Mouse (Mus musculus) embryonic facial prominence, embryonic 11.5 days (tissue): ENCODE data around the gene Ptprz1. TPM values are rescaled to one million over a fixed set of nuclear protein-coding genes. Genes with fewer than 3 reads are reported as not detected.

Experiments
- ATAC-seq: fragments of 200-750 bp; cut with Nextera tagmentation; replicated peaks from 2 replicates; pipeline ENCODE4 v1.8.0; 2017; ENCODE audit warnings: low read depth; ENCODE audit not compliant: insufficient number of reproducible peaks, low FRiP score, low TSS enrichment
- DNase-seq: peaks from one replicate; pipeline ENCODE4 v3.0.0-alpha.2; 2015; ENCODE audit warnings: low spot score
- H3K27ac ChIP-seq: fragments of 300-500 bp; sonication (generic); replicated peaks from 2 replicates; pipeline ENCODE4 v1.5.1; 2014; ENCODE audit warnings: mild to moderate bottlenecking, low read depth, low read length, control low read depth
- H3K27me3 ChIP-seq: fragments of 300-500 bp; sonication (generic); 2 replicates; pipeline ENCODE4 v1.6.1; 2014; ENCODE audit warnings: mild to moderate bottlenecking, low read length, moderate library complexity, mixed read lengths; ENCODE audit not compliant: control insufficient read depth, insufficient read depth
- H3K36me3 ChIP-seq: fragments of 300-500 bp; sonication (generic); replicated peaks from 2 replicates; pipeline ENCODE4 v1.6.1; 2014; ENCODE audit warnings: low read depth, mild to moderate bottlenecking, low read length, moderate library complexity, mixed read lengths; ENCODE audit not compliant: control insufficient read depth, insufficient read depth
- H3K4me1 ChIP-seq: fragments of 300-500 bp; sonication (generic); 2 replicates; pipeline ENCODE4 v1.6.1; 2014; ENCODE audit warnings: low read length, mixed read lengths; ENCODE audit not compliant: control insufficient read depth, insufficient read depth
- H3K4me2 ChIP-seq: fragments of 300-500 bp; sonication (generic); 2 replicates; pipeline ENCODE4 v1.6.1; 2014; ENCODE audit warnings: low read depth, mild to moderate bottlenecking, control low read depth, low read length, moderate library complexity
- H3K4me3 ChIP-seq: fragments of 300-500 bp; sonication (generic); 2 replicates; pipeline ENCODE4 v1.5.1; 2014; ENCODE audit warnings: low read depth, low read length, control low read depth
- H3K9ac ChIP-seq: fragments of 300-500 bp; sonication (generic); replicated peaks from 2 replicates; pipeline ENCODE4 v1.6.1; 2014; ENCODE audit warnings: mild to moderate bottlenecking, control low read depth, low read length
- H3K9me3 ChIP-seq: fragments of 300-500 bp; sonication (generic); replicated peaks from 2 replicates; pipeline ENCODE4 v1.6.1; 2016; ENCODE audit warnings: mild to moderate bottlenecking, low read length, inconsistent platforms, mixed read lengths; ENCODE audit not compliant: control insufficient read depth
- WGBS: fragments of 180-500 bp; shearing (Covaris S2); extraction: QIAGEN DNeasy Blood & Tissue Kit; methylation state at CpG from one replicate; pipeline ENCODE4 v1.1.7; 2014; 5-methylcytosine and 5-hydroxymethylcytosine counted together
- polyA plus RNA-seq: library from polyadenylated mRNA; unstranded; fragments of >200 nt; fragmentation: Nextera tagmentation; extraction: Ambion mirVana; gene quantifications from 2 replicates; pipeline ENCODE4 v1.2.1, GENCODE M21; 2014

The Ptprz1 gene
- polyA plus RNA-seq, 1 experiment from 2014 or later = 10.1 TPM

DNA sequence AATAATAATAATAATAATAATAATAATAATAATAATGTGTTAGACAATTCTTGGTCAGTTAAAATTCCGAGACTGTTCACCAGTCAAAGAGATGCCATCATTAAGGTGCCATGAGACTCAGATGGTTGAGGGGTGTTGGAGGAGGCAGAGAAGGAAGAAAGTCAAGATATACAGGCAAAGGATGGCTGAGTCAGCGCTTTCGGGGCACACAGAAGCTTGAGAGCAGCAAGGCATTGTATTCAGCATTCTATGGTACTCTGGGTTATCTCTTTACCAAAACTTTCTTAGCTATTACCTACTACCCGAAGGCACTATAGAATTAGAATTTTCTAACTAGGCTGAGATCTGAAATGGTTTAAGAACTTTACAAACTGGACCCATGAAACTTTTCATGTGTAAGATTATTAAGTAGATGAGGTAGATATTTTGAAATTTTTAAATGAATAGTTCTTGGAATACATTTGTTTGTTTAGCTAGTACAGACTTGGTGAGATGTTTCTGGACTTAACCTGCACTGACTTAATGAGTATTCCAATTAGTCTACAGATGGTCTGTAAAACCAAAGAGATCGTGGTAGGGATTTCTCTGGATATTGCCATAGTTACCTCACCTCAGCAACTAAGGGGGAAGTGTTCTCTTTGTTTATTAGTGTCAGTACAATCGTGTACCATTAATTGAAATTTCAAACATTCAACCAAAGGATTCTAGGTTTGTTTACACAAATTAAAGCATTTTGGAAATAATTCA is 33.4 kb downstream of the Ptprz1 start:
- Histone ChIP-seq H3K4me2 (no peak overlapping the region), H3K4me3 (no peak overlapping the region), H3K4me1 (no peaks in the 10 kb centered on the region), H3K27ac (no peak overlapping the region), H3K36me3 (no peaks in the 10 kb centered on the region), H3K9me3 (no peaks in the 10 kb centered on the region), H3K27me3 (no peaks in the 10 kb centered on the region), H3K9ac (no peak overlapping the region)
- whole genome bisulfite sequencing = 81% methylated on average over 6 of the region's 6 CpGs
- no peak for ATAC-seq
- DNase-seq = no peak

DNA sequence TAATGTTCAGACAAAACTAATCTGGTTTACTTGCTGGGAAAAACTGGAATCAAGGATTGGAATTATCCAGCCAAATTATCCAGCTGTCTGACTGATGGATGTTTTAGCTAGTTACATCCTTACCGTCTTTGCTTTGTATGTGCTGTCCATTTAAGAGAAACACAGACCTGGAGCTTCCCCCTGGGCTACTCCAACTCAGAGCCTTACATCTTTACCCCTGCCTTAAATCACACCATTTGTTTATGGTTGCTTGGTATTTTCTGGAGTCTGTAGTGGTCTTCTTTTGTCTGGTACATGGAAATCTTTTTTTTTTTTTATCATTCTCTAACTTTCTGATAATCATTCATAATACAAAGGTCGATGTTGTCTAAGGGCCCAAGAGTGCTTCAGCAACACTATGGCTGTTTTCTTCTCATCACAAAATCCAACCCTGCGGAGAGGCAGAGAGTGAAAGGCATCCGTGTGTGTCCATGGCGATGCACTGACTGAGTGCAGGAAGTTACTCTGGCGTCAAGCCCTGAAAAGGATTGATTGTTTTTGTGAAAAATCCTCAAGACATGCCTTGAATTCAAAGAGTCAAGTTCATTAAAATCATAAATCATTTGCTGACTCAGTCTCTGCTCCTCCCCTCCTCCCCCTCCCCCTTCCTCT is 34.1 kb downstream of the Ptprz1 start:
- Histone ChIP-seq H3K27me3 (no peaks in the 10 kb centered on the region), H3K4me1 (no peaks in the 10 kb centered on the region), H3K4me3 (no peak overlapping the region), H3K9ac (no peak overlapping the region), H3K9me3 (no peaks in the 10 kb centered on the region), H3K4me2 (no peak overlapping the region), H3K36me3 (no peaks in the 10 kb centered on the region), H3K27ac (no peak overlapping the region)
- DNase-seq = peak; percentile 11
- ATAC-seq = no peak
- WGBS = 50% methylated on average over 6 of the region's 6 CpGs

DNA sequence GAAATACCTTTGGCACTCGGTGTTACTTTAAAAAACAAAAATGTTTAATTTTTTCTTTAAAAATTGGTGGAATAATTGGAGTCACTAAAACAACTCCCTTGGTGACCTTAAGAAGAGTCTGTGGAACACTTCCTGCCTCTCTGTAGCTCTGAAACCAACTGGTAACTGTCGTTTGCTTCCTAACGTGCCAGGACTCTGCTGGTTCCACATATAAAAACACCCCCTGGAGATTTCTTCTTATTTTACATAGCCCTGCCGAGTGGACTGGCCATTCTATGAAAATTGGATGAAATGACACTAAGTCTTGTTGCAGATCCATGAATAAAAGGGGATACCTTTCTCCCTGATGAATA is 34.6 kb downstream of the Ptprz1 start:
- no peak for ATAC-seq
- 55% methylated on average over 4 of the region's 4 CpGs for WGBS

DNA sequence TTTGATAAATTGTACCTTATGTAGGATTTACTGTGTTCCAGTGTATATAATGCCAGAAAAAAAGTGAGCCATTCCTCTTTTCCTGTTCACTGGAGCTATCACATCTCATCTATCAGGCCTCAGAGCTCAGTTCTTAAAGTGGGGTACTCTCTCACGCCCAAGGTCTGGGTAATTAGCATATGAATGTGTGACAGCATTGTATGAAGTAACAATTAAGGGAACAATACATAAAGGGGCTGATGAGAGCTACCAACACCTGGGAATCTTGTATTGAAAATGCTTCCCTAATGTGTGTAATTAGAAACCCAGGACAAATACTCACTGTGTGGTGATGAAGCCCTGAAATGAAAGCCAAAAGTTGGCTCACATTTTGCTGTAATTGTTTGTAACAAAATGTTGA is 47.6 kb downstream of the Ptprz1 start:
- H3K27ac ChIP-seq = no peak overlapping the region
- DNase-seq = peak; percentile 17
- no peaks in the 10 kb centered on the region for H3K4me1 ChIP-seq
- no peaks in the 10 kb centered on the region for H3K9me3 ChIP-seq
- WGBS = 10% methylated on average over 1 of the region's 1 CpGs
- no peak overlapping the region for H3K9ac ChIP-seq
- no peak overlapping the region for H3K4me2 ChIP-seq
- peak; percentile 65 for ATAC-seq
- no peaks in the 10 kb centered on the region for H3K36me3 ChIP-seq
- H3K27me3 ChIP-seq = no peaks in the 10 kb centered on the region
- H3K4me3 ChIP-seq = no peak overlapping the region

More for the DNA sequence above, 34.6 kb downstream of the Ptprz1 start:
- H3K27ac ChIP-seq = no peak overlapping the region
- no peaks in the 10 kb centered on the region for H3K9me3 ChIP-seq
- no peak for DNase-seq
- H3K27me3 ChIP-seq = no peaks in the 10 kb centered on the region
- H3K4me1 ChIP-seq = no peaks in the 10 kb centered on the region
- no peaks in the 10 kb centered on the region for H3K36me3 ChIP-seq
- H3K4me2 ChIP-seq = no peak overlapping the region
- H3K9ac ChIP-seq = no peak overlapping the region
- H3K4me3 ChIP-seq = no peak overlapping the region

DNA sequence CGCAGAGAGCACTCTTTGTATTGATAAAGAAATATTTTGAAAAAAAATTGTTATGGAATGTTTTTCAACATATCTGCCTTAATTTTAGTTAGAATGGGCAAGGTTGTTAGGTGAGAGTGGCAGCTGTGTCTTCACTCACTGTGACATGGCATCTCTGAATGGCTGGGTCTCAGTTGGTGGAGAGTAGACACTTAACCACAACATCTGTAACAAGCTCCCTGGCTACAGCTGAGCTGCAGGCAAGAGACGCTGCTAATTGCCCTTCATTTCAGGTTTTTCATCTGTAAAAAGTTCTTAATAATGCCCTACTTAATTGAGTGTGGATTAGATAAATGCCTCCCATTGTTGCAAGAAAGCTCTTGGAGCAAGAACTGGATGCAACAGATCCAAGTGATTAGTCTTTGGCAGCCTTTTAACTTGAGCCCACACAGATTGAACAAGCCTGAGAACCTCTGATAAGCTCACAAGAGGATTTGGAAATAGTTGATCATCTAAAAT is 57.5 kb downstream of the Ptprz1 start:
- WGBS = 56% methylated on average over 2 of the region's 2 CpGs

DNA sequence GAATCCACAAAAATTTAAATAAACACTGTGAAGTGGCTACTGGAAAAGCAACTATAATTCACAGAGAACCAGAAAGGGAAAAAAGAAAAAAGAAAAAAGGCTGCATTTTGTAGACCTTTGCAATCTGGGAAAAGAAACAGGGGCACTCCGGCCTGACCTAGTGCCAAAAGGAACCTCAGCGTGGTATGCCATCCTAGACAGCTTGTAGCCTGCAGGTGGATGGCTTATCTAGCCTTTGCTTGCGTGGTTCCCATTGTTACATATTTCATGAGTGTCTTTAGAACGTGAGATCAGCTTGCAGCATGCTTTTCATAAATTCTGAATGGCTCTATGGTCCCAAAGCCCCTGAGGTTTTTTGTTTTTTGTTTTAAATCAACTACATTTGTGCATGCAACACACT is 61.8 kb downstream of the Ptprz1 start:
- H3K36me3 ChIP-seq = no peaks in the 10 kb centered on the region
- H3K4me2 ChIP-seq = no peak overlapping the region
- no peak for DNase-seq
- no peaks in the 10 kb centered on the region for H3K4me1 ChIP-seq
- H3K9me3 ChIP-seq = no peaks in the 10 kb centered on the region
- no peak overlapping the region for H3K27ac ChIP-seq
- H3K9ac ChIP-seq = no peak overlapping the region
- H3K27me3 ChIP-seq = no peaks in the 10 kb centered on the region
- H3K4me3 ChIP-seq = no peak overlapping the region
- ATAC-seq = no peak
- 73% methylated on average over 4 of the region's 4 CpGs for WGBS

More for the DNA sequence above, 57.5 kb downstream of the Ptprz1 start:
- Histone ChIP-seq H3K4me2 (no peak overlapping the region), H3K9me3 (no peaks in the 10 kb centered on the region), H3K27me3 (no peaks in the 10 kb centered on the region), H3K4me3 (no peak overlapping the region), H3K4me1 (no peaks in the 10 kb centered on the region), H3K27ac (no peak overlapping the region), H3K9ac (no peak overlapping the region), H3K36me3 (no peaks in the 10 kb centered on the region)
- no peak for DNase-seq
- ATAC-seq = no peak

DNA sequence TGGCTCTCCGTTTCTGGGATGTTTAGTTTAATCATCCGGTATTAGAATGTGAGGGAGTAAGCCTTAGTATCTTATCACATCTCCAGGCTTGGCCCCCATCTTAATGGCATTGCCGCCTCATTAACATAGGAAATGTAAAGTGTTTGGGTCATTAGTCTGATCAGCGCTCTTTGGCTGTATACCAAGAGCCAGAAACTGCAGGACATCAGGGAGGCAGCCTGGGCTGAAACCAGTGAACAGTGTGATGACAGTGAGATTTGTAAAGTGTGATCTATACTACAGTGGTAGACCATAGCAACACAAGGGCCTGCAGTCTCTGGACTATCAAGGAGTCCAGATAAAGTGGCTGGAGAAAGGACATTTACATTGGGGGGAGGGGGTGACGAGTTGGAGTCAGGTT is 62.2 kb downstream of the Ptprz1 start:
- Histone ChIP-seq H3K9ac (no peak overlapping the region), H3K4me1 (no peaks in the 10 kb centered on the region), H3K4me3 (no peak overlapping the region), H3K27me3 (no peaks in the 10 kb centered on the region), H3K4me2 (no peak overlapping the region), H3K27ac (no peak overlapping the region), H3K9me3 (no peaks in the 10 kb centered on the region), H3K36me3 (no peaks in the 10 kb centered on the region)
- ATAC-seq = no peak
- DNase-seq = no peak
- WGBS = 78% methylated on average over 5 of the region's 5 CpGs

DNA sequence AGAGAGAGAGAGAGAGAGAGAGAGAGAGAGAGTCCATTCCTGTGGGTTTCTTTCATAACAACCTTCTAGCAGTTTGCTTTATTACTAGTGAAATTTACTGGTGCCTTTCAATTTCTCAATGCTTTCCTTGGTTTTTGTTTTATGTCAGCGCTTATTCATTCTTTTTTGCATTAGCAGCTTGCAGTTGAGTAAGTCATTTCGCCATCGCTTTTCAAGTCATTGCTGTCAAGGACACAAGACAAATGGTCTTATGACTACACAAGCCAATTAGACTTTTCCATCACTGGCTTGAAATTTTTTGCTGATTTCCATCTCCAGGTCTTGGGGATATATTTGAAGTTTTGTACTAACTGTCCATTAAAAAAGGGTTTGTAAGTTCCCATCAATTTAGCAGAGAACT is 68.9 kb downstream of the Ptprz1 start:
- no peaks in the 10 kb centered on the region for H3K36me3 ChIP-seq
- H3K4me1 ChIP-seq = no peaks in the 10 kb centered on the region
- 92% methylated on average over 3 of the region's 3 CpGs for WGBS
- no peaks in the 10 kb centered on the region for H3K9me3 ChIP-seq
- no peak overlapping the region for H3K9ac ChIP-seq
- DNase-seq = no peak
- H3K27me3 ChIP-seq = no peaks in the 10 kb centered on the region
- no peak overlapping the region for H3K27ac ChIP-seq
- H3K4me2 ChIP-seq = no peak overlapping the region
- H3K4me3 ChIP-seq = no peak overlapping the region
- ATAC-seq = no peak
